Mouse (Mus musculus) bone marrow macrophage, adult 2 months (primary cell): ENCODE measurements around the gene Tada2a.

Experiments used
- CTCF ChIP-seq: IDR thresholded peaks from 2 replicates; pipeline ENCODE4 v1.5.1; 2012; ENCODE audit warnings: low read depth, mild to moderate bottlenecking, low read length, moderate library complexity
- POLR2A ChIP-seq: IDR thresholded peaks from 2 replicates; pipeline ENCODE4 v1.6.1; 2012; ENCODE audit warnings: mild to moderate bottlenecking, low read depth, low read length, borderline replicate concordance

GRCm38 (mm10) chr11:84079887-84080286 is 49.5 kb downstream of the Tada2a start:
- TF ChIP-seq POLR2A: no peak
- no peak for TF ChIP-seq CTCF
